Mouse (Mus musculus) myocyte (in vitro differentiated cells): ENCODE data around the gene Clasrp.

ENCODE experiments used
- CEBPB ChIP-seq: IDR thresholded peaks from 2 replicates; pipeline ENCODE4 v1.6.1; 2011; ENCODE audit warnings: mild to moderate bottlenecking, moderate library complexity; ENCODE audit not compliant: poor library complexity, insufficient read depth, severe bottlenecking
- E2F4 ChIP-seq: IDR thresholded peaks from one replicate; pipeline ENCODE4 v1.6.1; 2011; ENCODE audit warnings: mild to moderate bottlenecking, control low read depth, moderate library complexity; ENCODE audit not compliant: insufficient read depth
- POLR2A ChIP-seq: IDR thresholded peaks from one replicate; pipeline ENCODE4 v1.6.1; 2011; ENCODE audit warnings: low read depth, mild to moderate bottlenecking, control low read depth, moderate library complexity; ENCODE audit not compliant: insufficient read length

DNA sequence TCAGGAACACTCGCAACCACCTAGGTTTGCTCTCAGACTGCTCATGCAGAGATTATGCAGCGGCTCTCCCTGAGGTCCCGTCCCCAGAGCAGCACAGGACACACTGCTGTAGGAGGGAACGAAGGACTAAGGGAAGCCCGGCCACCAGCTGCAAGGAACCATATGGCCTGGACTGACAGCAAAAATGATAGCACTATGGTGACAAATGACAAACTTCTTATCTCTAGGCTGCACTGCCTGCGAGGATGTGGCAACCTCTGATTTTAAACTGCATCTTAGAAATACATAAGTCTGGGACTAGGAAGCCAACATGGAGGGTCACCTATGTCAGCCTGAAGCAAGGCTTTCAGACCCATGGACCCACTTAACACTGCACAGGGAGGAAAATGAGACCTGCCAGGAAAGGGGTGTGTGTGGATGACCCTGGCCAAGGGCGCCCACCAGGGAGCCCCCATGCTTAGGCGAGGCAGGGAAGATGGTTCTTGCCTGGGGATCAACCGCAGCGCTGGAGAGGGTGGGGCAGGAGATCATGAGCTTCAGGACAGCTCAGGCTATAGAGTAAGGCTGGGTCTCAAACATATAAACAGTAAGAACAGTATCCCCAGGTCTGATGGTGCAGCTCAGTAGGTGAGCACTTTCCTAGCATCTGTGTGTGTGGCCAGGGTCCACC, 11.1 kb downstream of the Clasrp start:
- TF ChIP-seq E2F4 (no peak), CEBPB (no peak), POLR2A (no peak)
